Mouse (Mus musculus): ENCODE measurements around the gene Il1r1.

- no peak for TF ChIP-seq TAL1 (conservative IDR thresholded peaks at IDR 0.05; ENCODE audit: low read depth, low read length)
- no peak for TF ChIP-seq CTCF (IDR thresholded peaks at IDR 0.05; ENCODE audit: low read depth, low read length)
- no peak for TF ChIP-seq GATA1 (IDR thresholded peaks at IDR 0.05; ENCODE audit: borderline replicate concordance, low read length)
- no peak for TF ChIP-seq POLR2AphosphoS5 (IDR thresholded peaks at IDR 0.05; ENCODE audit: insufficient replicate concordance, low read depth, low read length)
These were observed 69.0 kb downstream of the Il1r1 start for GRCm38 (mm10) chr1:40293891-40294290.
